Mouse (Mus musculus): Measurements from ENCODE around the gene Crip1.

DNA sequence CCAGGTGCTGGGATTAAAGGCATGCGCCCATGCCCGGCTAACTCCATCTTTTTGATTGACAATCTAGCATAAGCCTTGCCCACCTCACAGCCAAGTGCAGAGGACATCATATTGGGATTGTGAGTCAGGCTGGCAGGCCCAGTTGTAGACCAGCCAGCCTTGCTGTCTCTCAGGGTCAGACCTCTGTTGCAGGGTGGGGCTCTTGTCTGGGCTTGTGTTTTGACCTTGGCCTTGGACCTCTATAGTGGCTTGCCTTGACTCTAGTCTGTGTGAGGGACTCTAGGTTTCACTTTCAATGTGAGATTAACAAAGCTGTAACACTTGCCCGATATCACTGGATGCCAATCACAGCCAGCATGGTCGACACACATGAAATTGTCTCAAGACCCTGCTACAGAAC lies 32.0 kb upstream of the Crip1 start:
- TF ChIP-seq GATA1 (IDR thresholded peaks at IDR 0.05; ENCODE audit: borderline replicate concordance, low read length): no peak
- TF ChIP-seq FLI1 (IDR thresholded peaks at IDR 0.05; ENCODE audit: low read length): no peak
